Mouse (Mus musculus) layer of hippocampus, adult 2 months (tissue): ENCODE results near the gene Hormad1. TPM values are rescaled to one million over a fixed set of nuclear protein-coding genes. Genes with fewer than 3 reads are reported as not detected.
"Not testable (repeated sequence)": the region's sequence is repeated elsewhere in the genome, so short reads cannot be mapped to it uniquely, and the experiment has no call there.

Experiments
- DNase-seq, 2 experiments: peaks; one replicate each; pipeline ENCODE4 v3.0.0; 2022; ENCODE audit warnings: low spot score in 2 of 2
- H3K27ac ChIP-seq: fragments of 200-600 bp; 2 replicates; pipeline ENCODE4 v1.8.1; 2022
- H3K4me3 ChIP-seq: fragments of 200-600 bp; 2 replicates; pipeline ENCODE4 v1.8.1; 2022; ENCODE audit warnings: mild to moderate bottlenecking
- CTCF ChIP-seq: fragments of 200-600 bp; conservative IDR thresholded peaks from 2 replicates; pipeline ENCODE4 v1.8.1; 2022; ENCODE audit warnings: antibody characterized with exemption, mild to moderate bottlenecking, moderate library complexity
- total RNA-seq, 2 experiments: library from RNA; stranded (reverse); gene quantifications; 2 replicates each; pipeline ENCODE4 v1.2.3; 2021

Hormad1 gene
- total RNA-seq, 2 experiments from 2014 or later: not detected

DNA sequence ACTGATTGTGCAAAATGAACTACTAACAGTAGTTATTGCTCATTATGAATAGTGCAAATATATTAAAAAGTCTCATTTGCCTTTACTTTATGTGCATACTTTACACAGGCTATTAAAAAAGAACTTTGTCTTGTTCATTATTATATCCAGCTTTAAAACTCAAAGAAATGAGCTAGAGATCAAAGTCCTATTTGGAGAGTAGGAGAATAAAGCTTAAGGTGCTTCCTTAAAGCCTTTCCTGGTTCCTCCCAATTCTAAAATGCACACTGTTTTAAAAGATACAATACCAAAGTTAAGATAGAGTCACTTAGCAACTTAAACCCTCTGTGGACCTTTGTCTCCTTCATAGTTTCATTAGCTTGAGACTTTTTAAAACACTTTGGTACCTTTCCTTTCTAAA is 39.3 kb downstream of the Hormad1 start:
- DNase-seq: no peak
- Histone ChIP-seq H3K4me3 (no peak overlapping the region), H3K27ac (no peak overlapping the region)
- TF ChIP-seq CTCF: no peak

DNA sequence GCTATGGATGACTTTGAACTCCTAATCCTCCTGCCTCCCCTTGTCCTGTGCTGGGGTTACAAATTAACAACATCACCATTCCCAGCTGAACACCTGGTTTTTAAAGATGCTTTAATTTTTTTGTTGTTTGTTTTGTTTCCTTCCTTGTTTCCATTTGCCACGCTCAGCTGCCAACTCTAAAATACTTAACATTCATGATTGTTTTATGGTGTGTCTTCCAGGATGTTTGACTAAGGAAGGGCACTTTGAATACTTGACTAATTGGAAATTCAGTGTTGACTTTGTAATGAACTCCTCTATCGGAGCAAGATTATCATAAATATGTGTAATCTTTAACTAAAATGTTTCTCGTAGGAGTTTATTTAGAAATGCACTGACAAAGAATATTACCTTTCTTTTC is 41.8 kb downstream of the Hormad1 start:
- TF ChIP-seq CTCF: no peak
- DNase-seq: no peak
- H3K27ac ChIP-seq: no peak overlapping the region
- H3K4me3 ChIP-seq: no peak overlapping the region

DNA sequence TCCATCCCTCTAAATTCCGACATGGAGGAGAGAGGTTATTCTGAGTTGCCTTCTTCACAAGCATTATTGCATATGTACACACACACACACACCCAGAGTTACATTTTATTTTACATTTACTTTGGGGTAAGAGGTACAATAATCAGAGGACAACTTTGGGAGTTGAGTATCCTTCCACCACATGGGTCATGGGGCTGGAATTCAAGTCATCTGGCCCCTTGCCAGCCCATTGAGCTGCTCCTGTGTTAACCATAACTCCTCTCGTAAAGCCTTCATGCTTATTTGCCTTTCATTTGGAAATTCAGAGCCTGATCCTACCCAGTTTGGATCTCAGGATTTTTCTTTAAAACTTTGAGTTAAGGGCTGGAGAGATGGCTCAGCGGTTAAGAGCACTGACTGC is 46.6 kb downstream of the Hormad1 start:
- TF ChIP-seq CTCF: no peak
- no peak overlapping the region for H3K4me3 ChIP-seq
- H3K27ac ChIP-seq: no peak overlapping the region
- DNase-seq: no peak

DNA sequence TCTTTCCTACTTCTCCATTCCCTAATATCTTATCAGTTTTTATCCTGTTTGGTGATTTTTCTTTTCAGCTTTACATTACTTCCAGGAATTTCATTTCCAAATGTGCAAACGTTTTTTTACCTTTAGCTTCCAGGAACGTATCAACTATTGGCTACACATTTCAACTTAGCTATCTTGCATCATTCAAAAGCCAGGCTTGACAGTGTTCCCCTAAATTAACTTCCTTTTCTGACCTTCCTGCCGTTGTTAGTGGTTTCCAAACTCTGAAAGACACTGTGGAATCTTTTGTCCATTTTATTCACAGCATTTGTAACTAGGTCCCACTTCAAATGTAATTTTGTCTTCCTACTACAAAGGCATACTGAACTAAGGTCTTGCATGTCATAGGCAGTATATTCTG is 49.7 kb downstream of the Hormad1 start:
- DNase-seq: no peak
- Histone ChIP-seq H3K4me3 (no peak overlapping the region), H3K27ac (no peak overlapping the region)
- no peak for TF ChIP-seq CTCF

DNA sequence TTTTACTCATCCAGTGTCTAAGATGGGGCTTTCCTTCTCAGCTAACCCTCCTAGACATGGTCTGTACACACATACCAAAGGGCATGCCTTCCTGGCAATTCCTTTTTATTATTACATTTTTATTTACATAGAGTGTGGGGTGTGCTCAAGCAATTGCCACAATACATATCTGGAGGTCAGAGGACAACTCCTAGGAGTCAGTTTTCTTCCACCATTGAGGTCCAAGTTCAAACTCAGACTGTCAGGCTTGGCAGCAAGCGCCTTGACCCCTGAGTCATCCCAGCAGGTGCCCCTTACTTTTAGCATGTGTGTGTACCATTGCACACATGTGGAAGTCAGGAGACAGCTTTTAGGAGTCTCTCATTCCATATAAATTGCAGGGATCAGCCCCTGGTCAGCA is 54.5 kb downstream of the Hormad1 start:
- H3K4me3 ChIP-seq: no peak overlapping the region
- DNase-seq: no peak
- H3K27ac ChIP-seq: no peak overlapping the region
- no peak for TF ChIP-seq CTCF

DNA sequence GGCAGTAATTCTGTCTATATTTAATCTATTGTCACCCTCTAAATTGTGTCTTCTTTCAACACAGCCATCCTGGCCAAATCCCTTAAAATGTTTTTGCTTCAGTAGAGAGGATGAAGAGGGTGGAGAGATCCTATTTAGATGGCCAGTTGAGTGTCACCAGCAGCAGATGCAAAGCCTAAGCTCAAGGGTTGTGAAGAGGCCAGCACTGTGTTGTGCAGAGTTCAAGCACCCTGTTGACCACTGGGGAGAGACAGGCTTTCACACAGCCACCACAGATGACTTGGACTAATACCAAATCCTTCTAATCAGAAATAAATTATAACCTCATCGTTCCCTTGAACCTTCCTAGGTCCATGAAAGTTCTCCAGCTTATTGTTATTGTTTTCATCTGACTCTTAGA is 59.0 kb downstream of the Hormad1 start:
- H3K27ac ChIP-seq: no peak overlapping the region
- DNase-seq: no peak
- TF ChIP-seq CTCF: no peak
- H3K4me3 ChIP-seq: no peak overlapping the region

DNA sequence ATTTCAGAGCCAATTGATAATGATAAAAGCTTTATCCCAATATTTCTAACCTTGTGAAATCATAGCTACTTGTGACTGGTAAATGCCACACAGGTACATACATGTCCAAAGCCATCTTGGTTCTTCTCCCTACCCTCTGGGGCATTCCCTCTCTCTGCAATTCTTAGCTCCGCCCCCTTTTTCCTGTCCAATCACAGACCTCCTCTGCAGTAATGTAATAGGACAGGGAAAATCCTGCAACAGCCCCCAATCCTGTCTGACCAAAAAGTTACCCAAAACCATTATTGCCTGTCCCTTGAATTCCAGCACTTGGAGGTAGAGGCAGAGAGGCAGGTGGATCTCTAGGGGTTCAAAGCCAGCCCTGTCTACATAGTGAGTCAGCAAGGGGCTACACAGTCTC is 61.8 kb downstream of the Hormad1 start:
- DNase-seq: no peak
- H3K4me3 ChIP-seq: no peak overlapping the region
- TF ChIP-seq CTCF: no peak
- H3K27ac ChIP-seq: no peak overlapping the region

DNA sequence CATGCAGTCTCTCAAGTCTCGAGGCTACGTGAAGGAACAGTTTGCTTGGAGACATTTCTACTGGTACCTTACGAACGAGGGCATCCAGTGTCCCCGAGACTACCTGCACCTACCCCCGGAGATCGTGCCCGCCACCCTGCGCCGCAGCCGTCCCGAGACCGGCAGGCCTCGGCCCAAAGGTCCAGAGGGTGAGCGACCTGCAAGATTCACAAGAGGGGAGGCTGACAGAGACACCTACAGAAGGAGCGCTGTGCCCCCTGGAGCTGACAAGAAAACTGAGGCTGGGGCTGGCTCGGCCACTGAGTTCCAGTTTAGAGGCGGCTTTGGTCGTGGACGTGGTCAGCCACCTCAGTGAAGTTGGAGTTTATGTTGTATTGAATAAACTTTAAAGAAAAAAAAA is 62.9 kb downstream of the Hormad1 start:
- not testable (repeated sequence) for H3K4me3 ChIP-seq, H3K27ac ChIP-seq, DNase-seq

DNA sequence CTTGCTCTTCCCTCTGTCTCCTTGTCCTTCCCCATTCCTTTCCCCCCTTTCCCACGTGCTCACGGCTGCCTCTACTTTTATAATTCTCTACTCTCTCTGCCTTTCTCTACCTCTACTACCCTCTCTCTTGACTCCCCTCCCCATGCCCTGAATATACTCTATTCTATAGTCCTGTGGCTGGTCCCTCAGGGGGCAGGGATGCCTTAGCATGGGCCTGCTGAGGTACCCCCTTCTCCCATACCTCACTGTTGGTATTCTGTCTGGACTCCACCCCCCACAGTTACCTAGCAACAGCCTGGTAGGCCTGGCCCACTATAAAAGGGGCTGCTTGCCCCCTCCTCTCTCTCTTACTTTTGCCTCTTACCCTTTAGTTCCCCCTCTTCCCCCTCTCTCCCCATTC is 64.1 kb downstream of the Hormad1 start:
- H3K4me3 ChIP-seq: no peak overlapping the region
- DNase-seq: no peak
- H3K27ac ChIP-seq: no peak overlapping the region
- TF ChIP-seq CTCF: no peak

DNA sequence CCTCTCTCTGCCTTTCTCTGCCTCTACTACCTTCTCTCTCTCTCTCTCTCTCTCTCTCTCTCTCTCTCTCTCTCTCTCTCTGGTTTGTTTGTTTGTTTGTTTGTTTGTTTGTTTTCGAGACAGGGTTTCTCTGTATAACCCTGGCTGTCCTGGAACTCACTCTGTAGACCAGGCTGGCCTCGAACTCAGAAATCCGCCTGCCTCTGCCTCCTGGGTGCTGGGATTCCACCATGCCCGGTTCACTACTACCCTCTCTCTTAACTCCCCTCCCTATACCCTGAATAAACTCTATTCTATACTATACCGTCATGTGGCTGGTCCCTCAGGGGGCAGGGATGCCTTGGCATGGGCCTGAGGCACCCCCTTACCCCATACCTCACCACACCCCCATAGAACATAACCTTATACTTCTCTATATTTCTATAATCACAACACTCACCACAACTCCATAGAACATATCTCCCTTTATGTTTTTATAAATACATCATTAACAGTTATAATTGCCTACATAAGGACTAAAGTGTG is 64.6 kb downstream of the Hormad1 start:
- not testable (repeated sequence) for DNase-seq
- Histone ChIP-seq H3K4me3 (peak overlapping the region; percentile 89), H3K27ac (peak overlapping the region; percentile 99)

DNA sequence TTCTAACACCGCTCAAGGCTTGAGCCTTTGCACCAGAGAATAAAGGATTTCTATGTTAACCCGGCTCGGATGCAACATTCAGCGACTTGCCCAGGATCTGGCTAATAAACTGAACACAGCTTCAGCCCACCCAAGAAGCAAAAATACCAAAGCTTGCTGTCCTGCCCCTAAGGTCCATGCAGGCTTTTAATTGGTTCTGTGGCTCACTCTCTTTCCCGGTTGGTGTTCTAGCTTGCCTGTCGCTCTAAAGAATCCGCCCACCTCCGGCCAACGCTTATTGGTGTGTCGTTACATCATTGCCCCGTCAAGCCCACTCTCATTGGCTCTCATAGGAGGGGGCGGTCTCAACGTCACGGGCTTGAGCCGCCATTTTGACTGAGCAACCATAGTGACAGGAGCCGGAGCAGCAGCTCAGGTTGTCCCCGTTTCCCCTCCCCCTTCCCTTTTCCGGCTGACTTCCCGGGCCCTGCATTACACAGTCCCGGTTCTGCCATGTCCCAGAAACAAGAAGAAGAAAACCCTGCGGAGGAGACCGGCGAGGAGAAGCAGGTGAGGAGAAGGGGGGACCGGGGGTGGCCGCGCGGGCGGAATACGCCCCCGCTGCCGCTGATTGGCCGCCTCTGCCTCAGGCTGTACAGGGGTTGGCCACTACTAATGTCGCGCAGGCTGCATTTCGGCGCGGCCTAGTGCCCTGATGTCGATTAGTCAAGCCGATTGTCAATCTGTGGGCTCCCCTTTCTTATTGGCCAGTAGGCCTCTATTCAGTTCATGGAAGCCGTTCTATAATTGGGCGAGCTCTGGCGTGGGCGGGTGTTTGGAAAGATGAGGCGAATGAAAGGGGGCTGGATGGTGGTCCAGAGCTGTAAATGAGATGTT is 65.4 kb downstream of the Hormad1 start, which contains the start of gene Ensa:
Gene Ensa, plus strand, starts transcription at position 366 of the 876 bp plus-strand sequence.
- peak; percentile 96 to 99 for DNase-seq
- H3K4me3 ChIP-seq: peak within 1 kb of the TSS; percentile 89
- TF ChIP-seq CTCF: no peak
- H3K27ac ChIP-seq: peak within 1 kb of the TSS; percentile 99

DNA sequence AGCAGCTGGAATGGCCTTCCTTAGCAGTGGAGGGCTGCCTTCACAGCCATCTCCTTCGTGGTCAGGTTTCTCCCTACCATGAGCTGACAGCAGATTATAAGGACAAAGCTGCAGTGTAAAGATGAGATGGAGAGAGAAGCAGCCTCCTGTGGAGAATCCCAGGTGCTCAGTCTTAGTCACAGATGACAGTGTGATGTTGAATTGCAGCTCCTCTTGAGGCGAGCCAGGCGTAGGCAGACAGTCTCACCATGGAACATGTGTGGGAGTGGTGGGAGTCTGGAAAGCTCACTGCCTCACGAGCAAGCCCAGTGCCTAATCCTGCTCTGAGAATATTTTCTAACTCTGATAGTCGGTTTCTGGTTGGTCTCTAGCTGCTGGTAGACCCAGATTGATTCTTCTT is 68.3 kb downstream of the Hormad1 start:
- Histone ChIP-seq H3K4me3 (peak overlapping the region; percentile 89), H3K27ac (peak overlapping the region; percentile 99)
- no peak for TF ChIP-seq CTCF
- DNase-seq: peak; percentile 60 to 90

DNA sequence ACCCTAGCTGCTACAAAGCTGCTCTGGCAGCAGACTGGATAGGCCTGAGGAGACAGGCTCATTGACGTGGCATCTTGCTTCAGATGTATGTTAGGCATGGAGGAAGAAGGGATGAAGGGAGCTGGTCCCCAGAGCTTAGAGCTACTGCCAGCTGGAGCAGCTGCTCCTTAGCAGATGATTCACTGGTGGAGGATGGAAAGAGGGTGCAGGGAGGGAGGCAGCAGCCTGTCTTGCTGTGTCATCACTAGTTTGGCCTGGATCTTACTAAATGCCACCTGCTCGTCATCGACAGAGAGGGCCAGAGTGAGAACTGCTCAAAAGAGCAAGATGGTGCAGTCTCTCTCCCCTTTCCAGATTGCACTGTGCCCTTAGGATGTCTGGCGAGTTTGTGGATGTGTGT is 70.3 kb downstream of the Hormad1 start:
- Histone ChIP-seq H3K27ac (peak overlapping the region; percentile 99), H3K4me3 (peak overlapping the region; percentile 8; the same call in 1 of the 2 replicates)
- TF ChIP-seq CTCF: no peak
- peak; percentile 78 to 88 for DNase-seq

DNA sequence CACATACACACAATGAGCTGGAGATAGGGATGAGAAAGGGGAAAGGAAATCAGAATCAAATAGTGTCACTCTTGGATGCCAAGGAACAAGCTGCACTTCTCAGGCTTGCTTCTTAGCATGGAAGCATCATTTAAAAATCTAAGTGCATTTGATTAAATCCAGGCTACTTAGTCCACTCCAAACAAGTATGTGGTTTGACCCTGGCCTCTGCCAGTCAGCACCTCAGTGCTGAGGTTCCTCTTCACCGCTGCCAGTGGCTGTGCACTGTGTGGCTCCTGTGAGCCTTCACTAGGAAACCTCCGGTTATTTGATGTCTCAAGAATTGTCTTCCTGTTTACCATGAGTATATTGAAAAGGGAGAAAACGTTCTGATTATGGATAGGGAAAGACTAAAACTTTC is 71.4 kb downstream of the Hormad1 start:
- DNase-seq: no peak
- H3K4me3 ChIP-seq: no peak overlapping the region
- TF ChIP-seq CTCF: no peak

More for the DNA sequence above, 71.4 kb downstream of the Hormad1 start:
- peak overlapping the region; percentile 99 for H3K27ac ChIP-seq
